Mouse (Mus musculus): ENCODE results near the gene Mcf2l.
A peak's percentile ranks its signal among the peaks of the same experiment; 100 is the strongest.

The Mcf2l gene

GRCm38 (mm10) chr8:12915187-12916006 is 41.8 kb downstream of the Mcf2l start:
- peak; percentile 62 for DNase-seq

- no peak for DNase-seq
Measured at GRCm38 (mm10) chr8:12916156-12916900, 42.7 kb downstream of the Mcf2l start.

- peak; percentile 29 for DNase-seq
Measured at GRCm38 (mm10) chr8:12917029-12917428, 43.4 kb downstream of the Mcf2l start.

GRCm38 (mm10) chr8:12917831-12918230 is 44.2 kb downstream of the Mcf2l start:
- no peak for DNase-seq

GRCm38 (mm10) chr8:12920599-12920998 is 47.0 kb downstream of the Mcf2l start:
- DNase-seq: no peak

- DNase-seq: no peak
Measured at GRCm38 (mm10) chr8:12925051-12925450, 51.4 kb downstream of the Mcf2l start.

- DNase-seq: no peak
Measured at GRCm38 (mm10) chr8:12925941-12926381, 52.4 kb downstream of the Mcf2l start.

- peak; percentile 47 for DNase-seq
Measured at GRCm38 (mm10) chr8:12927204-12927983, 53.8 kb downstream of the Mcf2l start.

GRCm38 (mm10) chr8:12928033-12928432 is 54.4 kb downstream of the Mcf2l start:
- DNase-seq: no peak

- DNase-seq: no peak
Measured at GRCm38 (mm10) chr8:12928931-12929330, 55.3 kb downstream of the Mcf2l start.

- no peak for DNase-seq
Measured at GRCm38 (mm10) chr8:12930290-12930689, 56.7 kb downstream of the Mcf2l start.

GRCm38 (mm10) chr8:12931426-12931825 is 57.8 kb downstream of the Mcf2l start:
- no peak for DNase-seq

GRCm38 (mm10) chr8:12932520-12932919 is 58.9 kb downstream of the Mcf2l start:
- no peak for DNase-seq

GRCm38 (mm10) chr8:12933765-12934164 is 60.2 kb downstream of the Mcf2l start:
- no peak for DNase-seq

- no peak for DNase-seq
Measured at GRCm38 (mm10) chr8:12934453-12935043, 60.9 kb downstream of the Mcf2l start.

- no peak for DNase-seq
Measured at GRCm38 (mm10) chr8:12940549-12940948, 66.9 kb downstream of the Mcf2l start.

GRCm38 (mm10) chr8:12941161-12941926 is 67.7 kb downstream of the Mcf2l start:
- DNase-seq: no peak

- DNase-seq: peak; percentile 45
Measured at GRCm38 (mm10) chr8:12947604-12948573, 74.3 kb downstream of the Mcf2l start.

GRCm38 (mm10) chr8:12948574-12948961 is 75.0 kb downstream of the Mcf2l start:
- DNase-seq: no peak

GRCm38 (mm10) chr8:12951051-12951630 is 77.5 kb downstream of the Mcf2l start:
- DNase-seq: no peak
